Mouse (Mus musculus): ENCODE measurements around the gene Bptf.

DNA sequence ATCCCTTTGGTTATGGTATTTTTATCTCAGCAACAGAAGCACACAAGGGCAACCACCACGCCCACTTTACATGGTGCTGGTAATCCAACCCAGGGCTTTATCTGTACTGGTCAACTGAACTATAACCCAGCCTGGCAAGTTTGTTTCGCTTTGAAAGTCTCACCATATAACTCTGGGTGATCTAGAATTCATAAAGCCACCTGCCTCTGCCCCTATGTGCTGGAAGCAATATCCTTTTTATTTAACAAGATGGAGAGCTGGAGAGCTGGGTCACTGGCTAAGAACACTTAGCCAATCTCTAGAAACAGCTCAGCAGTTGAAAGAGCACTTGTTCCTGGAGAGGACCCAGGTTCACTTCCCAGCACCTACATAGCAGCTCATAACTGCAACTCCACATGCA, 144.5 kb downstream of the Bptf start:
- TF ChIP-seq POLR2A (IDR thresholded peaks at IDR 0.05; ENCODE audit: low read depth, low read length) (no peak), CTCF (IDR thresholded peaks at IDR 0.05; ENCODE audit: borderline replicate concordance, insufficient read depth, low read length) (no peak)
